Mouse (Mus musculus): Measurements from ENCODE around the gene Map3k20.

The Map3k20 gene

DNA sequence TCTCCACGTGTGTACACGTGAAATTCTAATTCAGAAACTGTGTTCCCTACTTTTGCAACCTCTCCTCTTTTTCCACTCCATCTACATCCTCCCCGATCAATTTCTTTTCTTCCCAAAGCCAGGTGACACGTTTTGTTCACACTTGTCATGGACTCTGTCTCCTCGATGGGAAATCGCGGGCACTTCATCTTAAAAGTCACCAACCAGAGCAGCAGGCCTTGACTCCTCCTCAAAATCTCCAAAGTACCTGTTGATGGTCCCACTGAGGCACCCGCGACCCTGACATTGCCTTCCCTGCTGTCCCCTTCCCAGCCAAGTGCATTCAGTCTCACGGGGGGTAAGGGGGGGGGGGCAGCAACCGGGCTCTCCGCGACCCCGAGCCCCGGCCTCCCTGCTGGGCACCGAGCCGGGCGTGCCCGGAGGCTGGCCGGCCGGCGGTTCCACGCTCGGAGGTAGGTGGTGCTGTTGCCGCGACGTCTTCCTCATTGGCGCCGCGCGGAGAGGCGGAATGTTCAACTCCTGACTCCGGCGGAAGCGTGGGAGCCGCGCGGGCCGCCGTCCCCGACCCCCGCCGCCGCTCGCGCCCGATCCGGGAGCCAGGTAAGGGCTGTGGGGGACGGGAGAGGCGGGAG is at the start of gene Map3k20:
Gene Map3k20 (plus strand): TSS at position 382 of the 632 bp plus-strand sequence.
- peak; percentile 16 for DNase-seq (ENCODE audit: low read depth, low spot score)

DNA sequence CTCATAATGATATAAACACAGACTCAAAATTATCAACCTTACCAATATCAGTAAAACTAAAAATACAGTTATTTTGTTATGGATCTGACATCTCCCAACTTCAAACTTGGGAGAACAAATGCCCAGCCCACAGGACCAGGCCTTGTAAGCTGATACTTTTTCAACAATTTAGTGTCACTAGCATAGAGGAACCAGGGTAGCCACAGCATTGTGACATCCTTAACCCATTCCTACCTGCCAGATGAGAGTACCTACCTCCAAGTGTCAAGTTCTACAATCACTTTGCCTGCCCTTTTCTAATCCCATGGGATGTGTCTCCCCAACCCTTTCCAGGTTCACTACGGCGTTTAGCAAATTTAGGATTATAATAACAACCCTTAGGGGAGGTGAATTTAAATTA is 47.0 kb upstream of the Map3k20 start:
- no peak for DNase-seq (ENCODE audit: low read depth, low spot score)

DNA sequence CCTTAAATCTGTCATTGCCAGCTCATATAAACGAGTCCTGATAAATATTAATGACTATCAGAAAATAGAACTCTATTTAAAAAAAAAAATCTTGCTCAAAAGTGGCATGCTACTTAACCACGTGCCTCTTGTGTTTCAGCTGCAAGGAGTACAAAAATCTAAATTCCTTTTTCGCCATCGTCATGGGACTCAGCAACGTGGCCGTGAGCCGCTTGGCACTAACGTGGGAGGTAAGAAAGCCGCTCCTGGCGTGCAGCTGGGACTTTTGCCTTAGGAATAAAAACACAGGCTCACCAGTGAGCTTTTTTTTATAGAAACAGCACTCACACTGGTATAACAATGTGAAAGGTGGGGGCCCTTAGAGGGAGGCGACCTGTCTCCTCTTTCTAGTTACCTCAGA is 46.5 kb upstream of the Map3k20 start:
- no peak for DNase-seq (ENCODE audit: low read depth, low spot score)

DNA sequence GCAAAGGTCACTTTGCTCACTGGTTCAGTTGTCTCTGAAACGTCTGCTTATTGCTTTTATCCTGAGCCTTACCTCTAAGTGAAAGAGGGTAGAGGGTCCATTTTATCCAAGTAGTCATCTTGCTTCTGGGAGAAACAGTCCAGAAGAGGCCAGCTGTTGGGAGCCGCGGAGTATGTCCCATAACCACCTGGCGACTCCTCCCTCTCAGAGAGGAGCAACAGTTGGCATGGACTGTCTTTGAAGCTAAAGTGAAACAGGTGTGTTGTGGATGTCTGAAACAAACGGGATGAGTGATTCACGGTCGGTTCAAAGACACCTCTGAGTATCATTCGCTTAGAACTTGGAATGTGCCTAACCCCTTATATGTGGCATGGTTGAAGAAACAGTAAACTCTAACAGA is 46.0 kb upstream of the Map3k20 start:
- DNase-seq (ENCODE audit: low read depth, low spot score): no peak

DNA sequence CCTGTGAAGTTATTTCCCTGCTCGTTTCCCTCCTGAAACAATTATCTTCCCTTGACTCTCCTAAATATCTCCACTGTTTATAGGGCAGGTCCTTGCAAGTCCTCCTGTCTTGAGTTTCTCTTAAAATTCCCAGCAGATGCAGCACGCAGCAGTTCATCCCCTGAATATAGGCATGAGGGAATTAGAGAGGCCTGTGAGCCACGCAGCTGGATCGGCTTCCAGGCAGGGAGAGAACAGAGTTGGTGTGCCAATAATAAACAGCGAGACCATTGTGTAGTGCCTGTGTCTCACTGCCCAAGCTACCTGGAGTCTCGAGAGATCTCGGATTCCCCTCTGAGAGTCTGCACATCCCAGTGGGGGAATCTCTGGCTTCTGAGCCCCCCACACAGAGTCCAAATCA is 45.4 kb upstream of the Map3k20 start:
- DNase-seq (ENCODE audit: low read depth, low spot score): no peak

DNA sequence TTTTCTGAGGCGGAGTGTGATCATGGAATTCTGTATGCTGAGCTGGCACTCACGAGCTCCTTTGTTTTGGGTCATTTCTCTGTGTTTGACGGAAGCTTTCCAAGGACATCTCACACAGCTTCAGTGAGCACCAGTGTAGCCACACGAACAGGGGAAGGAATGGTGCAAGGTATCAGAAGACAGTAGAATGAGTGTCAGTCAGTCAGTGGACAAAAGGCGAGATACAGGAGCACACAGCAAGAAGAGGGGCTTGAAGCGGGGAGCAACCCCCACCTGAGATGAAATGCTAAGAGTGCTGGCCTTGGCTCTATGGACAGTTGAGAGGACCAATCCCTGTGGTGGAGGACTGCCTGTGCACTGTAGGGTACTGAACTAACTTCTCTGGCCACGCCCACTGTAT is 44.7 kb upstream of the Map3k20 start:
- DNase-seq (ENCODE audit: low read depth, low spot score): no peak

DNA sequence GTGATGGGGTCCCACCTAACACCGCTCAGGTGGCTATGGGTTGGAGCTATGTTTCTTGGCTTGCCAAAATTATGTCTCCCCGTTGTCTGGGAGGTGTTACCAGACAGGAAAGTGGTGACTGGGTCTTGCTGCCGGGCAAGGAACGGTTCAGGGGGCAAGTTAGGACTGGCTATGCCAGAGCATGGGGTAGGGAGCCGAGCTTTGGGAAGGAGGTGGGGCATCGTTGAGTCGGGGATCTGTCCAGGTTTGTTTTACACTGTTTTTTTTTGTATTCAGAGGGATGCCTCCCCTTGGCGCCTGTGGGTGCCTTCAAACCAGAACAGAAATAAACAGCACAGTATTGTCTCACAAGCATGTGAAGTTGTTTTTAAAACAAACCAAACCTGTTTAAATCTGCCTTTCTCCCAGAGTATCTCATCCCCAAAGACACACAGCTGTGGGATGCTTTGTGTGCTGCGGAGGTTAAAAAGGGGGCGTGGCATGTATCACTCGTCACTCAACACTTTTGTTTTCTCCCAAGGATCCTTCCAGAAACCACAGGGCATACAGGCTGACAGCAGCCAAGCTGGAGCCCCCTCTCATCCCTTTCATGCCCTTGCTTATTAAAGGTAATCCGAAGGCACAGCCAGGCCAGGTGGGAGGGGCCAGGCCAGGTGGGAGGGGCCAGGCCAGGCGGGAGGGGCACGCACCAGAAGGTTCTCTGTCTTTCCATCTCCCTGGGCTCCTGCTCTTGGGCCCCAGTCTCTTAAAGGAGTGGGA is 43.5 kb upstream of the Map3k20 start:
- no peak for DNase-seq (ENCODE audit: low read depth, low spot score)

DNA sequence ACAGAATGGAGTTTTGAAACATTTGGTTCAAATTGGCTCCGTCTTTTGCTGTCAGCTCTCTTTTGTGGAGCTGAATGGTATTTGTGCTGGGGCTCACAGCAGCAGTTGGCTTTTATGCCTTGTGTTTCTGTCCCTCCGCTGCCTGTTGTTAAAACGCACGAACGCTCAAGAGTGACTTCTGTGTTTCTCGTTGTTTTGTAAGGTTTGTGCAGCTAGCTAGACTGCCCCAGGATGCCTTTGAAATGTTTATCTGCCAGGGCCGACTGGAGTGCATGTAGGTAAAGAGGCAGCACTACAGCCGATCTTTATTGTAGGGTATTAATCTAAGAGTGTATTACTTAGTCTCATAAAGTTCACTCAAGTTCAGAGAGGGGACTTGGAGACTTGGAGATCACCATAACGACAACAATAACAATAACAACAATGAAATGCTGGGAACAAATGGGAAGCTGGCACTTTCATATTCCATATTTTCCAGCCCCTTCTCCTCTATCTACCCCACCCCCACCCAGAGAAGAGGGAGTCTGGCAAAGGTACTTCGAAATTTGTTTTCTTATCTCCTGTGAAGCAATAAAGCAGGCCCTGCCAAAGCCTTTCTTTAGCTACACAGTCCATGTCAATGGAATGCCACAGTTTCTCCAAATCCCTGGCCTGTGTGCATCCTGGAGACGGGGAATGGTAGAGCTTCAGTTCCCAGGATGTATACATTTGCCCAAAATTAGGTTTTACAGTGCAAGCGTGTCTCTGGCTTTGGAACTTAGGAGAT is 42.3 kb upstream of the Map3k20 start:
- DNase-seq (ENCODE audit: low read depth, low spot score): no peak

DNA sequence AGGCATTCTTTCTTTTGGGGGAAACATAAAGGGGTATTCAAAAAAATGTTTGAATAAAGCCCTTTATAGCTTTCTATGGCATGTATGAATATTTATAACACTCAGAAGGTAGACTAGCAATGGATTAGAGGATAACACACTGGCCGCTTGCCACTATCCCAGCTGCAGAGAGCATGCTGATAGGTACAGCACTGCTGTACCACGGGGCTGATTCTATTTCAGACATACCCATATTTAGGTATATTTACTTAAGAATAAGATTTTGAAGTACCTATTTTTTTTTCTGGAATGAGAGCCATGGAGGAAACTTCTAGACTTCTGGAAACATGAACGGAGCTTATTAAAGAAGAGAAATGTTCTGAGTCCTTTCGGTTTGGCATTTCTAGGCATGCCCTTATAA is 39.8 kb upstream of the Map3k20 start:
- no peak for DNase-seq (ENCODE audit: low read depth, low spot score)

DNA sequence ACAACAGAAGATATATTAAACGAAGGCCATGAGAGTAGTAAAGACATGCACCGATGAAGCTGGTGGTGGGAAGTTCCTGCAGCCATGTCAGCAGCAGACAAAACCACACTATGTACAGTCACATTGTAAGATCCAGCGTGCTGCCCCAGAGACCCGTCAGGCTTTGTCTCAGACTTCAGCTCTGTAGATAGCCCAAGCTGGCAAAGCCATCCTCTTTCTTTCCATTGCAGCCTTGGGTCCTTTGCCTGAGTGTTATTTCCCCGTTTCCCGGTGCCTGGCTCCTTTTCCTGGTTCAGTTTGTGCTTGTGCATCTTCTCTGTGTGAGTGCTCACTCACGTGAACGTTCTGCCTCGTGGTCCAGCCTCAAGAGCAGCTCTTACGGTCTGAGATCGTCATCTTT is 39.1 kb upstream of the Map3k20 start:
- no peak for DNase-seq (ENCODE audit: low read depth, low spot score)

DNA sequence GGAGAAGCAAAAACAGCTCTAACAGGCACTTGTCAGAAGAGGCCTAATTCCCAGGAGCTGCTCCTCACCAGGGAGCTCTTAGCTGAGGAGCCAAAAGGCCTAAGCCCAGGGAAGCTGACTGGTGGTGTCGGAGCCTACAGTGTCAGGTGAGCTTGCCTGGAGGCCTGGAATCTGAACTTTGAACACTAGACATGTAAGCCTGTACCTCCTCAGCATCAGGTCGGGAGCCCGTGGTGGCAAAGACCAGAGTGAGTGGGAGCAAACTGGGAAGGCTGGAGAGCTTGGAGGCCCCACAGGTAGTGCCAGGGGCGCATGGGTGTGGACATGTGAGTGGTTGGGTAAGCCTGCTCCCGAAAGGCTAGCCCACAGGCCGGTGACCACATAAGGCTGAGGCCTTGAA is 37.6 kb upstream of the Map3k20 start:
- no peak for DNase-seq (ENCODE audit: low read depth, low spot score)

DNA sequence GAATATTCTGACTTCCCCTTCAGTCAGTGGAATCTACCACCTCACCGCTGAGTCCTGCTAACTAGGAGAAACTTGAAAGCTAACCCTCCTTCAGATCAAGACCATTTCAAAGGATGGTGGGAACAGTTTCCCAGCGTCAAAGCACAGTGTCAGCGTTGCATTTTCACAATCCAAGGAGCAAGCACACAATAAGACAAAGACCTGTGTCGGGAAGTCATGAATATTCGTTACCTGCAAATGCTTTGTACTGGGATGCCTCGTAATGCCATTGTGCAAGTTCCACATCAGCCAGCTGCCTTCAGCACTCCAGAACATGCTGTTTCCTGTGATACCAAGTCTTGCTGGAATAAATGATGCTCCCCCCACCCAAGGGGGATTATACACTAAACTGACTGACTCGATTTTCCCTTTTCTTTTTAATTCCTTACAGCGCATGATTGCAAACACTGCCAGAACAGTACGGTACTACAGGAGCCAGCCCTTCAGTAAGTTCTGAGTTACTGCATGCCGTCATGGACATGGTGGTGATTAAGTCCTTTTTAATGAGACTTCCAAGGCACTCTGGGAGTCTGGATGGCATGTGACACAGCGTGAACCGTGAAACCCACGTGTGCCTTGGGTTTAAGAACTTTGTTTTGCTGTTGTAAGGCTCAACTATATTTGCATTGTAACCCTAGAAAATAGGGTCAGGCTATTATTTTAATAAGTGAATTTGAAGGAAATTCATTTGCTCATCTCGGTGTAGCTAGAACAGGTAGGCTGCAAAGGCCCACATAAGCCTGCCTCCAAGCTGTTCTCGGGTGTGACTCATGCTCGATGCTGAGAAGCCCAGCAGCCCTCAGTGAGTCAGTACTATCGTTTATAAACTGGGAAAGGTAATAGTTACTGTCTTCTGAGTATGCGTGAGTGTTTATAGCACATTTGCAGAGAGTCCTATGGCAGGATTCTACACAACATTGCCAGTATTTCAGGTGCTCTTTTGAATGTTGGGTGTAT is 32.6 kb upstream of the Map3k20 start:
- DNase-seq (ENCODE audit: low read depth, low spot score): no peak

DNA sequence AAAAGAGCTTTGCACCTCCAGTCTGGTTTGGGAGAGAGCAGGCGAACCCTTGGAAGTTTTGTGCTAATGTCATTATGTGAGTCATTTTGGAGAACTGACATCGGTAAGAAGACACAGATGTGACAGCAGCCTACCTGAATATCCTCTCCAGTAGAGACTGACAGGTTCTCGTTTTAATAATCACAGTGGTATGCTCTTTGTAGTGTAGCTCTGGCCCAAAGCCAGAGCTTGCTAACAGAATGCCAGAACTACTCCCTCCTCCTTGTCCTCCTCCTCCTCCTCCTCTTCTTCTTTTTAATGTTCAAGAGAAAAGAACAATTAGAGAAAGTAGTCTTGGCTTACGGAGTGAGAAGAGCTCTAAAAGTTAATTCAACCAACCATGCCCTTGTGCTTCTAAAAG is 31.6 kb upstream of the Map3k20 start:
- DNase-seq (ENCODE audit: low read depth, low spot score): no peak

DNA sequence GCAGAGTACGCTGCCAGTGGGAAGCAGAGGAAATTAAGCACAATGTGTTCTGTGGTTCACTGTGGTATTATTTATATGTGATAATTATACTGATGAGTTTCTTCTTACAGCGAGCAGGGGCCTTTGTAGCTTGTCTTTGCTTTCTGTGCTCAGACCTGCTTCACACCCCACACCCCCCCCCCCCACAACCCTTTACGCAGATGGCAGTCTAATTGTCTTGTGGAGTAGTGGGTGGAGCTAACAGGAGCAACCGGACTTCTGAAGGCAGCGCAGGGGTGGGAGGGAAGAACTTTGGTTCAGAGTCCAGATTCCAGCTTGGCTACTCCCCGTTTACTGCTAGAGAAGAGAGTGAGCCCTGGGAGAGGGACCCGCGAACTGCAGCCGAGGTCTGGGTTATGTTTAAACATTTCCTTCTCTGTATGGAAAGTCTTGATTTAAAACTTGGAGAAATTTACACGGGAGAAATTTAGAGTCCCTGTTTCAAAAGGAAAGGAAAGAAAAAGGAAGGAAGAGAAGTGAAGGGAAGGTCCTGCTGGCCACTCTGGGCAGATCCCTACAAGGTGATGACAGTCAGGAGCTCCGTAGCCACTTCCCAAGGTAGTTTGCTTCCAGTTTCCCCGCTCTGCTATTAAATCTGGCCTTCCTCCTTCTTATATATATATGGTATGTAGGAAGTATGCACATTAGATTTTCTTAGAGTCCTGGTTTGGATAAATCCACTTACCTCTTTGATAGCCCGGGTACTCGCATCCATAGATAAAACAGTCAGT is 30.4 kb upstream of the Map3k20 start:
- DNase-seq (ENCODE audit: low read depth, low spot score): no peak

DNA sequence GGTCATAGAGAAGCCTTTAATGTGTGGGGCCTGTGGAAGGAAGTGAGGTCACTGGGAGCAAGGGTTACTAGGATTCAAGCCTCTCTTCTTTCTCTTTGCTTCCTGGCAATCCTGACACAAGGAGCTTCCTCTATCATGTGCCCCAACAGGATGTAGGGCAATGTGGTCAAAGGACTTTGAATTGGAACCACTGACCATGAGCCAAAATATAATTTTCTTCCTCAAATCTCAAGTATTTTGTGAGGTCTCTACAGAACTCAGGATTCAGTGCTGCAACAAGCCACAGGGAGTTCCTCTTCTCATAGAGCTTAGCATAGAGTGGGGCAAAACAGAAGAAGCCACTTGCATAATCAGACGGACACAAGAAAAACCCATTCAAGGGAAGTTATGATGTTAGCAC is 24.7 kb upstream of the Map3k20 start:
- DNase-seq (ENCODE audit: low read depth, low spot score): no peak

DNA sequence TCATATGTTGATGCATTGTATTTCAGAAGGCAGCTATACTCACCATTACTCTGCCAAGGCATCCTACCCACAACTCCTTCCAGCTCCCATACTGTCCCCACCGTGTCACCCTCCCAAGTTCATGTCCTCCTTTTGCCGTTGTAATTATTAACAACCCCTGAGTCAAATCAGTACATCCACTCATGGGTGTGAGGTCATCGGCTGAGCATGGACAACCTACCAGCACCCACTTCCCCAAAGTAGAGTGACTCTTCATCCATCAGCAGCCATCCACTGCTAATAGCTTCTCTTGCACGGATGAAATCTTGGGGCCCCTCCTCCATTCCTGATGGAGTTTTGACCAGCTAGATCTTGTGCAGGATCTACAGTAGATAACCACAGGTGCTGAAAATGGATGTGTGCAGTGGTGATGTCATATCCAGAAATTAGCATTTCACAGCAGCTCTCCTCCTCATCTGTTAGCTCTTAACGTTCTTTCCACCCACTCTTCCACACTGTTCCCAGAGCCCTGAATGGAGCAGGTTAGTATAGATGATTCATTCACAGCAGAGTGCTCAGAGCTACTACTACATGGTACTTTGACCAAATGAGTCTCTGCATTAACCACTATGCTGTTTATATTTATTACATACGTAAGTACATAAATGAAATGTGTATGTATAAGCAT is 22.5 kb upstream of the Map3k20 start:
- no peak for DNase-seq (ENCODE audit: low read depth, low spot score)

DNA sequence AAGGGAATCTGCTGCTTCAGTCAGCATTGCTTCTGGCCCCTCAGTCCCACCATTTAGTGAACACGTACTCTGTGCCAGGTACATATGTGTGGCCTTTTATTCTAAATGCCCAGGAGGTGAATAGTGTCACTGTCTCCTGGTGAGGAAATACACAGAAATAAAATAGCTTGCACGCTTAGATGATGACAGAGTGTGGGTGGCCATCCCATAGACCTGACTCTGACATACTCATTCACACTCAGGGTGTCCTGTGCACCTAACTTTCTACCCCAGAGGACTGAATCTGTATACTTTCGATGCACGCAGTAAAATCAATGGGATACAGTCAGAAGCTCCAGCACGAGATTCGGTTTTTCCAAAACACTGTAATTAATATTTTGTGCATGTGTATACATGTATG is 18.0 kb upstream of the Map3k20 start:
- no peak for DNase-seq (ENCODE audit: low read depth, low spot score)

DNA sequence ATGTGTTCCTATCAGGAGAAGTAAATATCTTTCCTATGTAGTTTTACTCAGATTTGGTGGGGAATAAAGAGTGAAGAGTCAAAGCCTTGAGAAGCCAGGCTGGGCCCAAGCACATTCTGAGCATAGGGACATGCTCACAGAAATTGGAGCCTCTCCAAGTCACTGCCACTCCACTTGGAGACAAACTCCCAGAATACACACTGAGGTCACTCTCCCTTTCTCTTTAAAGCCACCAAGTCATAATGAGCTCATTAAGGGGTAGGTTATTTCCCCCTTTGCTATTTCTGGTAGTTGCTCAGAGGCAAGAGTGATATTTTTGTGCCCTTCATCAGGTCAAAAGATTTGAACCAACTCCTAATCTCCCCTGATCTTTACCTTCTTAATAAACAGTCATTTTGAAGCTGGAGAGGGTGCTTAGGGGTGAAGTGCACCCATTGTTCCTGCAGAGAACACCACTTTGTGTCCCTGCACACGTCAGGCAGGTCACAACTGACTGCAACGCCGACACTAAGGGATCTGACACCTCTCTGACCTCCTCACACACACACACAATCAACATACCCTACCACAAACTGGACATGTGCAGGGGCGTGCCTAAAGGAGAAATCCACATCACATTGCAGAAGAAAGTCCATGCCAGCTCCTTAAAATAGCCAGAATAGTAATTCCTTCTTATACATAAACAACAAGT is 15.6 kb upstream of the Map3k20 start:
- no peak for DNase-seq (ENCODE audit: low read depth, low spot score)

DNA sequence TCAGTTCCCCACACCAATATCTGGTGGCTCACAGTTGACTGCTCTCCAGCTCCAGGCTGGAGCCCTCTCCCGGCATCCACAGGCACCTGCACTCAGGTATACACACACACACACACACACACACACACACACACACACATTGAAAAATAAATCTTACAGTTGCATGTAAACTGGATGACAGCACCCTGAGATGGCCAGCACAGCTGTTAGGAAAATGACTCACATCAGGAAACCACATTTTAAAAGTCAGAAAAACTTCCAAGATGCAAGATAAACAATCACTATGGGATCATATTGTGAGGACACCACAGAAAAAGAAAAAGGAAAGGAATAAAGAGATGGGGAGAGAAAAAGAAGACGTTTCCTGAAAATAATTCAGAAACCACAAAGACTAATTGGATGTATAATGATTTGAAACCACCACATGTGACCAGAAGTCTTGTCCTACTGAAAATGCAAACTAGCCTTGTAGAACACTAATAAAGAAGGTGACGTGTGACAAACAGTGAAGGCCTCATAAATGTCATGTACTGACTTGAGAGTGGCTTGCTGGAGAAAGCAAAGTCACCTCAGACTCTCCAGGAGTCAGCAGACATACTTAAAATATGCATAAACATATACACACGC is 7.1 kb upstream of the Map3k20 start:
- no peak for DNase-seq (ENCODE audit: low read depth, low spot score)

Data from WW6 (cell line).